Mouse (Mus musculus) embryonic facial prominence, embryonic 10.5 days (tissue): ENCODE measurements at regions not wholly inside any gene's neighbourhood (a gene's known extent, or its start where the extent isn't known, plus 50 kb on each side); places are given as distances from the start of the nearest gene placed in this dataset.

ENCODE experiments used
- DNase-seq: peaks from one replicate; pipeline ENCODE4 v3.0.0-alpha.2; 2017; ENCODE audit warnings: low spot score
- H3K27ac ChIP-seq: fragments of 300-500 bp; sonication (generic); replicated peaks from 2 replicates; pipeline ENCODE4 v1.5.1; 2016; ENCODE audit warnings: mild to moderate bottlenecking
- H3K27me3 ChIP-seq: fragments of 300-500 bp; sonication (generic); replicated peaks from 2 replicates; pipeline ENCODE4 v1.6.1; 2016; ENCODE audit warnings: low read depth, mild to moderate bottlenecking; ENCODE audit not compliant: poor library complexity, severe bottlenecking
- H3K36me3 ChIP-seq: fragments of 300-500 bp; sonication (generic); replicated peaks from 2 replicates; pipeline ENCODE4 v1.6.1; 2016; ENCODE audit warnings: mild to moderate bottlenecking, moderate library complexity
- H3K4me1 ChIP-seq: fragments of 300-500 bp; sonication (generic); 2 replicates; pipeline ENCODE4 v1.6.1; 2016
- H3K4me3 ChIP-seq: fragments of 300-500 bp; sonication (generic); 2 replicates; pipeline ENCODE4 v1.5.1; 2016; ENCODE audit warnings: mild to moderate bottlenecking, moderate library complexity
- H3K9me3 ChIP-seq: fragments of 300-500 bp; sonication (generic); 2 replicates; pipeline ENCODE4 v1.6.1; 2016; ENCODE audit warnings: mild to moderate bottlenecking
- WGBS: fragments of 180-500 bp; shearing (Covaris S2); methylation state at CpG from one replicate; pipeline ENCODE4 v1.1.7; 2016; 5-methylcytosine and 5-hydroxymethylcytosine counted together

DNA sequence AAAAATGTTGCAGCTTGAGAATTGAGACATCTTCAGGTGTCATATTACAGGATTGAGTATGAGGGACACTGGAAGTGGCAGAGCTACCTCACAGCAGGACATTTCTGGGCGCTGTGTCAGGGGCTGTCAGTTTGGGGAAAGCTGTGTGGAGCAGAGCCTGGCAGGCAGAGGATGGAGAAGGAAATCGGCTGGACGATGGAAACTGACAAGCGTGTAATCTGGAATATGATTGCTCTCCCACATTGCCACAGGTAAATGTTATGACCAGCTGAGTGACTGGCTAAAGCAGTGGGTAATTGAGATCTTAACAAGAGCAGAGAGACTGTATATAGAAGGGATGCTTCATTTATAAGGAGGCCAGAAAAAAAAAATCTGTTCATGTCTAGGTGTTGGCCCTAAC is 235.5 kb upstream of the Syt1 start:
- Histone ChIP-seq H3K27ac (no peak overlapping the region), H3K4me3 (no peak overlapping the region), H3K4me1 (no peaks in the 10 kb centered on the region), H3K9me3 (no peaks in the 10 kb centered on the region), H3K36me3 (no peaks in the 10 kb centered on the region), H3K27me3 (no peaks in the 10 kb centered on the region)
- WGBS = 60% methylated on average over 4 of the region's 4 CpGs
- no peak for DNase-seq

DNA sequence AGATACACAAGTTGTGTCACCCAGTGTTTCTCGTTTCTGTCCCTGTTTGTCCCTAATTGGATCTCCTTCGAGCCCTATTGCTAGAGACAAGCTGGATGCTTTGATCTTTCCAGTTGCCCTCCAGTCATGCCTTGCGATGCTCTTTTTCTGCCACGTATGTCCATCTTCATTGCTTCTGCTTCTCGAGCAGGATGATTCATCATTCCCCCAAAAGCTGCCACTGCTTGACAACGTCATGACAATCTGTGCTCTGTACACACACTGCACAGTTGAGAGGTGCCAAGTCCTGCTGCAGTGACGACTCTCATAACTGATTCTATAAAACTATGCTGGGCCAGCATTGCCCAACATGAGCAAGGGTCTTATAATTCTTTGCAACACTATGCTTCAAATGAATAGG is 226.2 kb upstream of the Syt1 start:
- no peak for DNase-seq
- 70% methylated on average over 7 of the region's 7 CpGs for WGBS
- no peak overlapping the region for H3K4me3 ChIP-seq

DNA sequence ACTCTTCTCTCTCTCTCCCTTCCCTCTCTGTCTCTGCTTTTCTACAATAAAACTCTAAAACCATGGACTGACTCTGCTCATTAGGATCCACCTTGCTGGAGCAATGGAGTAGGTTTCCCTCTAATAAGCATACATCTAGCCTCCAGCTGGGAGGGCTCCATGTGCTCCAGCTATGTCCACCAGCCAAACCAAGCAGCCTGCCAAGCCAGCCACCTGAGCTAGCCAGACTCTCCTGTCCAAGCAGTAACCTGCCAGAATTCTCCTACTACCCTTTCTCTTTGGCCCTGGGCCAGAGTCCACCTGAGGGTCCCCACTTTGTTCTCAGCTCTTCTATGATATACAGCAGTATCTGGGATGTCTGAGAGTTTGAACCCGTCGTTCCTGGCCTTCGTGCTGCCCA is 216.2 kb upstream of the Syt1 start:
- no peak for DNase-seq
- no peaks in the 10 kb centered on the region for H3K9me3 ChIP-seq
- H3K36me3 ChIP-seq = no peaks in the 10 kb centered on the region
- H3K27ac ChIP-seq = no peak overlapping the region
- H3K4me3 ChIP-seq = no peak overlapping the region
- no peaks in the 10 kb centered on the region for H3K4me1 ChIP-seq
- WGBS = 85% methylated on average over 3 of the region's 3 CpGs
- no peaks in the 10 kb centered on the region for H3K27me3 ChIP-seq

More for the DNA sequence above, 226.2 kb upstream of the Syt1 start:
- H3K36me3 ChIP-seq = no peaks in the 10 kb centered on the region
- H3K27me3 ChIP-seq = no peaks in the 10 kb centered on the region
- H3K9me3 ChIP-seq = no peaks in the 10 kb centered on the region
- no peak overlapping the region for H3K27ac ChIP-seq
- no peaks in the 10 kb centered on the region for H3K4me1 ChIP-seq

DNA sequence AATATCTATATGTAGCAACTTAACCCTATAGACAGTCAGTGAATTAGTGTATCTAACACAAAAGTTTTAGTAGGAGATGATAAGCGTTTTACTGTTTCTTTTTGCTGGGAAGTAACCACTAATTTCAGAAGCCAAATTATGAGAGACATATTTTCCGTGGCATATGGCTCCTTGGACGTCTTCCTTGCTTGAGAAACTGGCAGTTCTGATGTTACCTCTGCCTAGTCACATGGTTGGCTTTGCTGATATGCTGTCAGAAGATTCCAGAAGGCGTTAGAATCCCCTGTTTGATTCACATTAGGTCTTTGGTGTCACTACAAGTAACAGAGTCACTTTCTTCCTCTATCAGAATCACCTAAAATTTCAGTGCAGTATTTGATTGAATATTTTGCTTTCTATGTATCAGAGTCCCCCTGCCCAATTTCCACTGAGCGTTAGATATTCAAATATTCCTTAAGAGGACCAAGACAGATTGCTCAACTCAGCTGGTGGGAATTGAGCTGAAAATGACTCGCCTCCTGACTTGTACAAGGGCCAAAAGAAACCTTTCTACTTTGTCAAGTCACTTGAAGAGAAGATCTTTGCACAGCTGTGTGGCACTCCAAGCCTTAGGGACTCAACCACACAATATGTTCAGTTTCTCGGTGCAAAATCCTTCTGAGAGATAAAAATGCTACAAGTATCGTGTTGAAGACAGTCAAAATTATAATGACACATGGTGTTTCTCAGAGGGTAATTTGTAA is 178.2 kb upstream of the Syt1 start:
- WGBS = 83% methylated on average over 8 of the region's 8 CpGs
- Histone ChIP-seq H3K36me3 (no peaks in the 10 kb centered on the region), H3K4me1 (no peaks in the 10 kb centered on the region), H3K9me3 (no peaks in the 10 kb centered on the region), H3K4me3 (no peak overlapping the region), H3K27me3 (no peaks in the 10 kb centered on the region), H3K27ac (no peak overlapping the region)
- DNase-seq = no peak

DNA sequence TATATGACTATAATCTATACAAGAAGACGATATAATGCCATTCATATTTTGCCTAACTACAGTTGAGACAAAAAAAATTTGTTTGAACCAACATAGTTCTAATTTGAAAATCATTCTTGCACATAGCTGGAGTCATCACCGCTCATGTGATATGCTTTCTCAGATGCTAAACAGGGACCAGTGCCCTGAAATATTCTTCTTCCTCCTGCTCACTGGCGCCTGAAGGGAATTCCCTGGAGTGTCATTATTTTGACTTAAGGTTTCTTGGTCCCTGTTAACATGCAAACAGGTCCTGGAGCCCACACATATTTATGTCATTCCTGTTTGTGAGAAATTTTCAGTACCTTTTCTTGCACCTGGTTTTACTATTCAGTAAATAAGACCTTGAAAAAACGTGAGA is 177.5 kb upstream of the Syt1 start:
- H3K4me1 ChIP-seq = no peaks in the 10 kb centered on the region
- no peaks in the 10 kb centered on the region for H3K27me3 ChIP-seq
- H3K36me3 ChIP-seq = no peaks in the 10 kb centered on the region
- H3K4me3 ChIP-seq = no peak overlapping the region
- no peaks in the 10 kb centered on the region for H3K9me3 ChIP-seq
- H3K27ac ChIP-seq = no peak overlapping the region
- DNase-seq = no peak
- WGBS = 86% methylated on average over 4 of the region's 4 CpGs

DNA sequence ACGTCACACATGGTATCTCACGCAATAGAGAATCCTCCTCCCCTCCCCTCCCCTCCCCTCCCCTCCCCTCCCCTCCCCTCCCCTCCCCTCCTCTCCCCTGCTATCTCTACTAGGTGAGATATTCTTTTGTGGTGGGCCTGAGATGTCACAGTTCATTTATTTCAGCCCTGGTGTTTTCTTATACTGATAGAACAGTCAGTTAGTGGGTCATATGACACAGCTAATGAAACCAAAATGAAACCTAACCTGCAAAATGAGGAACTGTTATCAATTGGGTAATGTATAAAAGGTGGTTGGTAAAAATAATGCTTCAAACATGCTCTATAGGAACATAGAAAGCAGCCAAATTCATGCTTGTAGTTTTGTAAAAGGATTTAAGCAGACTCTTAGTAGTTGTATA is 174.5 kb upstream of the Syt1 start:
- no peaks in the 10 kb centered on the region for H3K4me1 ChIP-seq
- H3K27me3 ChIP-seq = no peaks in the 10 kb centered on the region
- no peak for DNase-seq
- H3K36me3 ChIP-seq = no peaks in the 10 kb centered on the region
- H3K4me3 ChIP-seq = no peak overlapping the region
- no peak overlapping the region for H3K27ac ChIP-seq
- no peaks in the 10 kb centered on the region for H3K9me3 ChIP-seq
- 65% methylated on average over 2 of the region's 2 CpGs for WGBS

DNA sequence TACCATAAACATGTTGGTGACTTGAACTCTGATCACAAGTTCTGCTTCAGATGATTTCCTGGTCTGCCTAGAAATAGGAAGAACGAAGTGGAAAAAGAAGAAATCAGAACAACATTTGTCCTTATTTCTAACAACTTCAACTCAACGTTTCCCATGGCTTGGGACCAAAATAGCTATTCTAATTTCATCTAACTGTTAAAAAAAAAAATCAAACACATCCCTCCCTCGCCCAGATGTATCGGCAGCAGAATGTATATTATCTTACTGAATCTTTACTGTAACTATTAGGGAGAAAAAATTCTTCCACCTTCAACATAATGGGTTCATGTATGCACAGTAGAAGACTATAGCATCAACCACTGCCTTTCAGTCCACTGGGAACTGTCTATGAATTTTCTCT is 169.7 kb upstream of the Syt1 start:
- H3K4me3 ChIP-seq = no peak overlapping the region
- WGBS = 85% methylated on average over 4 of the region's 4 CpGs
- H3K27me3 ChIP-seq = no peaks in the 10 kb centered on the region
- H3K27ac ChIP-seq = no peak overlapping the region
- H3K36me3 ChIP-seq = no peaks in the 10 kb centered on the region
- no peaks in the 10 kb centered on the region for H3K9me3 ChIP-seq
- DNase-seq = no peak
- H3K4me1 ChIP-seq = no peaks in the 10 kb centered on the region

DNA sequence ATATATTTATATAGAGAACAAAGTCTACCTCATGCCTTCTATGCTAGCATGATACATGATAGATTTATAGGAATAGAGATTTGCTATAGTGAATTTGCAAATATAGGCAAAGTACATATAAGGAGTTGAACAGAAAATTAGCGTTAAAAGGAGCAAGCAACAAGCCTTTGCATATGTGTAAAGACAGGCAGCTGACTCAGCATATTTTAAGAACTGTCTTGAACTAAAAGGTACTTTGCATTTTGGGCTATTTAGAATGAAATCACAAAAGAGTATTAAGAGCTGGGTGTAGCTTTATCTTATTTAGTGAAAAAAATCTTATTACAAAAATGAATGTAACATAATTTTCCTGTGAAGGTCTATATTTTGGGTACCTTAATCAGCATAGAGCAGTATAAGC is 149.9 kb upstream of the Syt1 start:
- no peak overlapping the region for H3K4me3 ChIP-seq
- H3K4me1 ChIP-seq = no peaks in the 10 kb centered on the region
- H3K27ac ChIP-seq = no peak overlapping the region
- 95% methylated on average over 1 of the region's 1 CpGs for WGBS
- no peaks in the 10 kb centered on the region for H3K9me3 ChIP-seq
- H3K27me3 ChIP-seq = no peaks in the 10 kb centered on the region
- no peaks in the 10 kb centered on the region for H3K36me3 ChIP-seq
- DNase-seq = no peak

DNA sequence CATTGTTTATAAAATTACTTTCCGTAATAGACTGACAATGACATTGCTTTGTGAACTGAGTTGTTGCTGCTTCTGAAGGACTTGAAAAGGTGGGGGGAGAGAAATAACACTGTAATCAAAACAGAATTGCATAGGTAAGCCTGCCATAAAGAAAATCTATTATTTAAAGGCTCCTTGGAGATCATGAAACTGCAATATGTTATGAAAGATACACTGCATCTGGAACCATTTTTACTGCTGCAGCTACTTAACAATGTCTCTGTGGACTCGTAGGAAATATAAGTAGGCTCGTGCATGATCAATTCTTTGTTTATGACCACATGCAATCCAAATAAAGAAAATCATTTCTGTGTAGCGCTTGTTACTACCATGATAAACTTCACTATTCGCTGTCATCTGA is 145.0 kb upstream of the Syt1 start:
- H3K27me3 ChIP-seq = no peaks in the 10 kb centered on the region
- H3K36me3 ChIP-seq = no peaks in the 10 kb centered on the region
- H3K9me3 ChIP-seq = no peaks in the 10 kb centered on the region
- no peak overlapping the region for H3K27ac ChIP-seq
- no peak for DNase-seq
- no peak overlapping the region for H3K4me3 ChIP-seq
- H3K4me1 ChIP-seq = no peaks in the 10 kb centered on the region
- 88% methylated on average over 5 of the region's 5 CpGs for WGBS

DNA sequence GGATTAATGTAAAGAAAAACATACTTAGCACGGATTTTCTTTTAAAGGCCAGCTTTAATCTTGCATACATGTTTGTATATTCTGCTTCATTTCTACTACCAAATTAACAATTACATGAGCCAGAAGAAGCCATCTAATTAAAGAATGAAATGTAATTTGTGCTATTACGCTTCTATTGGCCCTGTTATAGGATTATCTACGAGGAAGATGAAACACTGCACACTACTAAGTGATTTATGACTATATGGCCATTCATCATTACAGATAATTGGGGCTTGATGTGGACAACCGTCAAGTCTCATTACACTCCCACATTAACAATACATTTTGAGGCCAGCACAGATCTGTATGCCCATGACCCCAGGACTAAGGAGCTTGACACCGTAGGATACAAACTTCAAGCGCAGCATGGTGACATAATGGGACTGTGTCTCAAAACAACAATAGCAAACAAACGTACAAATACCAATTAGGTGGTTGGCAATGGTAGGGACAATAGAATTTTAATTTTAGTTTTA is 129.7 kb upstream of the Syt1 start:
- Histone ChIP-seq H3K27me3 (no peaks in the 10 kb centered on the region), H3K27ac (no peak overlapping the region), H3K9me3 (no peaks in the 10 kb centered on the region), H3K4me3 (no peak overlapping the region), H3K4me1 (no peaks in the 10 kb centered on the region), H3K36me3 (no peaks in the 10 kb centered on the region)
- WGBS = 83% methylated on average over 7 of the region's 7 CpGs
- DNase-seq = no peak

DNA sequence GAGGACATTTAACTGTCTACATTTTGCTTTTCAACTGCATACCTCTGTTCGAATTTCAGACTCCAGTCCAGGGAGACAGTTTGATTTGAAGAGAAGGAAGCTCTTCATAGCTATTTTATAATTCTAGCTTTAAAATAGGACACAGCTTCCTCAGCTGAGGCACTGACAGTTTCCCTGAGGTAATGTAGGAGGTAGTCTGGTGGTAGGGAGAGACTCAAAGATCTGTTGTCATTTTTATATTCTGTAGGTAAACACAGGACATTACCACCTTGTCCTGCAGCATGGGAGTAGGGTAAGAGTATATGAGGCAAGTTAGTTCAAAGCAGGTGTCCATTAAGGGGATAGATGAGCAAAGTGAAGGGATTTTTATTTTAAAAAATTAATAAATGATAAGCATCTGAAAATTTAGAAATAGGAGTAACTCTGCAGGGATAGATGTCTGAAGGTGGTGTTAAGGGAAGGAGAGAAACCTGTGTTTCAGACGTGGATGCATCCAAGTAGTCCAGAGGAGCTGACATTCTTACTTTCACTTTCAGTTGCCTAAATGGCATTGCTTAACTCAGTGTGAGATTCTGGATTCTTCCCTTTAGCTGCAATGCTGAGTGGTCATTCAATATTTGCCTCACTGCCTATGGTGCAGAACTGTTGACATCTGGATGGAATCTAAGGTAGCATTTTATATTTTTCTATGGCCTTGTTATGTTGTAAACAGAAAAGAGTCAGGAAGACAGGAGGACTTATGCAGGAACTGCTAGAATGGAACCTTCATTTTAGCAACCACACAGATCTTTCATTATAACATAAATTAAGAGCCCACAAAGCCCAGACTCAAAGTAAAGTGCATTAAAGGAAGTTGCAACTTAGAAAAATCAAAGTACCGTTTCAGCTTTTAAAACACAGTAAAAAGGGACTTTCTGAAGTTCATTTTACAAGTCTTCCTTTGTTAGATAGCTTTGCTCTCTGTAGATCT is 126.3 kb upstream of the Syt1 start:
- no peaks in the 10 kb centered on the region for H3K36me3 ChIP-seq
- H3K4me3 ChIP-seq = no peak overlapping the region
- DNase-seq = no peak
- no peaks in the 10 kb centered on the region for H3K9me3 ChIP-seq
- H3K27ac ChIP-seq = no peak overlapping the region
- no peaks in the 10 kb centered on the region for H3K27me3 ChIP-seq
- no peaks in the 10 kb centered on the region for H3K4me1 ChIP-seq
- WGBS = 75% methylated on average over 3 of the region's 3 CpGs

DNA sequence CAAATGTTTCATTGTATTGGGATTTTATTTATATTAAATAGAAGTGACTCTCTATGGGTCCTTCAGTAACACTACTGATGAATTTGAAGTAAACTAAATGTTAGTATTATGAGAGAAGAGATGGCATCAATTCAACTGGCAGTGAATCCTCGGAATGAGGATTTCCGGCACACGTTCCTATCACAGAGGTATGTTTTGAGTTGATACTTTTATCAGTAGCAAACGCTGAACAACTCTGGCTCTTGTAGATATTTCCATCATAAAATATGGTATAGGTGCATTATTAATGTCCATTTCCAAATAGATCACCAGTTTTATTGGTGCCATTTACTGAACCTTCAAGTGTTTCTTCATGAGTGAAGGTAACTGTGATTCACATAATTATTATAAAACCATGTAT is 123.7 kb upstream of the Syt1 start:
- H3K27ac ChIP-seq = no peak overlapping the region
- WGBS = 91% methylated on average over 4 of the region's 4 CpGs
- H3K4me3 ChIP-seq = no peak overlapping the region
- H3K36me3 ChIP-seq = no peaks in the 10 kb centered on the region
- DNase-seq = no peak
- H3K9me3 ChIP-seq = no peaks in the 10 kb centered on the region
- H3K27me3 ChIP-seq = no peaks in the 10 kb centered on the region
- no peaks in the 10 kb centered on the region for H3K4me1 ChIP-seq

DNA sequence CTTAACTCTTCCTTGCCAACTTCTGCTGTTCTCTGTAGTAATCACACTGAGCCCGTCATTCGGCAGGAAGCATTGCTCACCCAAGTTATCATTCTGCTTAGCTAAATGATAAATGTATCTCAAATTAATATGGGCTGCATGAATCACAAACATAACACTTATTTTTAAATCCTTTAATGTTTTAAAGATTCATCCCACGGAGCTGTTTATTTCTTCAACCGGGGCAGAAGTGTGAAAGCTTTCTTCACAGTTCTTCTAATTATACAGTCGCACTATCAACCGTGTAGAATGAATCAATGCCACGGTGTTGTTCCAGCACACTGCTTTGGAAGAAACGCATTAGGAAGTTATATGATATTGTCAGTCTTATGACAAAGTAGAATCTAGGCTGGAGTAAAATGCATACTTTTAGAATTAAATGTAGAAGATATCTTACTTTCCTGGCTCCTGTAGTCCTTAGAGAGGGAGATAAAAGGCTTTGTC is 121.3 kb upstream of the Syt1 start:
- no peak overlapping the region for H3K27ac ChIP-seq
- no peaks in the 10 kb centered on the region for H3K36me3 ChIP-seq
- no peaks in the 10 kb centered on the region for H3K9me3 ChIP-seq
- no peak overlapping the region for H3K4me3 ChIP-seq
- no peaks in the 10 kb centered on the region for H3K4me1 ChIP-seq
- H3K27me3 ChIP-seq = no peaks in the 10 kb centered on the region
- DNase-seq = no peak
- WGBS = 81% methylated on average over 8 of the region's 8 CpGs
